Mouse (Mus musculus): Measurements from ENCODE around the gene Mrps22. TPM values are rescaled to one million over a fixed set of nuclear protein-coding genes. Genes with fewer than 3 reads are reported as not detected.

The Mrps22 gene
- 54.1 and 63.3 TPM in 2 replicates for total RNA-seq (2014; rRNA removed; ENCODE audit: low replicate concordance)
- 46.7 and 48.6 TPM in 2 replicates for polyA plus RNA-seq (2015; fragmentation: Nextera tagmentation; extraction: Ambion mirVana)

- Histone ChIP-seq H3K27ac (ENCODE audit: low read depth) (peak within 1 kb of the TSS; percentile 36; the same call in 1 of the 2 replicates), H3K36me3 (replicated peaks; ENCODE audit: control insufficient read depth, insufficient read depth, low read length) (peaks cover 18% of the 10 kb centered on the region), H3K4me2 (ENCODE audit: low read depth, low read length) (peak within 1 kb of the TSS; percentile 89), H3K9ac (replicated peaks; ENCODE audit: low read depth, low read length) (peak within 1 kb of the TSS; percentile 71), H3K4me3 (ENCODE audit: low read depth, low read length) (peak within 1 kb of the TSS; percentile 81), H3K27me3 (ENCODE audit: control insufficient read depth, insufficient read depth, low read length) (no peaks in the 10 kb centered on the region), H3K9me3 (replicated peaks; ENCODE audit: control insufficient read depth, low read length) (no peaks in the 10 kb centered on the region), H3K4me1 (ENCODE audit: control insufficient read depth, insufficient read depth) (peaks cover 11% of the 10 kb centered on the region)
- TF ChIP-seq CTCF (IDR thresholded peaks at IDR 0.05; ENCODE audit: low read depth) (no peak), EP300 (IDR thresholded peaks at IDR 0.05; ENCODE audit: low read depth) (no peak)
- 1% methylated on average over 44 of the region's 44 CpGs for WGBS
- peak; percentile 86 for DNase-seq (ENCODE audit: low spot score)
- ATAC-seq (ENCODE audit: insufficient read depth, low read depth): peak; percentile 89
These were observed at the start of gene Mrps22 for GRCm38 (mm10) chr9:98601156-98601836. Gene Mrps22 (minus strand): TSS chr9:98601660.

- no peak overlapping the region for H3K4me2 ChIP-seq (ENCODE audit: low read depth, low read length)
- H3K4me1 ChIP-seq (ENCODE audit: control insufficient read depth, insufficient read depth): no peaks in the 10 kb centered on the region
- H3K9ac ChIP-seq (replicated peaks; ENCODE audit: low read depth, low read length): no peak overlapping the region
- ATAC-seq (ENCODE audit: insufficient read depth, low read depth): no peak
- H3K36me3 ChIP-seq (replicated peaks; ENCODE audit: control insufficient read depth, insufficient read depth, low read length): no peaks in the 10 kb centered on the region
- 68% methylated on average over 8 of the region's 8 CpGs for WGBS
- H3K27me3 ChIP-seq (ENCODE audit: control insufficient read depth, insufficient read depth, low read length): no peaks in the 10 kb centered on the region
- TF ChIP-seq EP300 (IDR thresholded peaks at IDR 0.05; ENCODE audit: low read depth): no peak
- TF ChIP-seq CTCF (IDR thresholded peaks at IDR 0.05; ENCODE audit: low read depth): no peak
- H3K9me3 ChIP-seq (replicated peaks; ENCODE audit: control insufficient read depth, low read length): no peaks in the 10 kb centered on the region
- no peak overlapping the region for H3K27ac ChIP-seq (ENCODE audit: low read depth)
- DNase-seq (ENCODE audit: low spot score): no peak
- no peak overlapping the region for H3K4me3 ChIP-seq (ENCODE audit: low read depth, low read length)
These were observed 49.1 kb upstream of the Mrps22 start for GRCm38 (mm10) chr9:98650547-98650946.

GRCm38 (mm10) chr9:98647418-98647817, 46.0 kb upstream of the Mrps22 start:
- H3K27ac ChIP-seq (ENCODE audit: low read depth): no peak overlapping the region
- H3K4me1 ChIP-seq (ENCODE audit: control insufficient read depth, insufficient read depth): no peaks in the 10 kb centered on the region
- no peak overlapping the region for H3K4me2 ChIP-seq (ENCODE audit: low read depth, low read length)
- H3K4me3 ChIP-seq (ENCODE audit: low read depth, low read length): no peak overlapping the region
- H3K9ac ChIP-seq (replicated peaks; ENCODE audit: low read depth, low read length): no peak overlapping the region
- no peaks in the 10 kb centered on the region for H3K9me3 ChIP-seq (replicated peaks; ENCODE audit: control insufficient read depth, low read length)
- DNase-seq (ENCODE audit: low spot score) (no peak), ATAC-seq (ENCODE audit: insufficient read depth, low read depth) (no peak)
- 83% methylated on average over 12 of the region's 12 CpGs for WGBS
- TF ChIP-seq CTCF (IDR thresholded peaks at IDR 0.05; ENCODE audit: low read depth): no peak
- TF ChIP-seq EP300 (IDR thresholded peaks at IDR 0.05; ENCODE audit: low read depth): no peak
- 0 out of 2 replicates have a peak, but pooled peaks cover 5% of the 10 kb centered on the region for H3K27me3 ChIP-seq (ENCODE audit: control insufficient read depth, insufficient read depth, low read length)
- no peaks in the 10 kb centered on the region for H3K36me3 ChIP-seq (replicated peaks; ENCODE audit: control insufficient read depth, insufficient read depth, low read length)

- H3K9me3 ChIP-seq (replicated peaks; ENCODE audit: control insufficient read depth, low read length): no peaks in the 10 kb centered on the region
- H3K27ac ChIP-seq (ENCODE audit: low read depth): no peak overlapping the region
- WGBS: 20% methylated on average over 4 of the region's 4 CpGs
- 0 out of 2 replicates have a peak, but pooled peaks cover 5% of the 10 kb centered on the region for H3K27me3 ChIP-seq (ENCODE audit: control insufficient read depth, insufficient read depth, low read length)
- no peak overlapping the region for H3K4me2 ChIP-seq (ENCODE audit: low read depth, low read length)
- no peaks in the 10 kb centered on the region for H3K36me3 ChIP-seq (replicated peaks; ENCODE audit: control insufficient read depth, insufficient read depth, low read length)
- no peaks in the 10 kb centered on the region for H3K4me1 ChIP-seq (ENCODE audit: control insufficient read depth, insufficient read depth)
- H3K9ac ChIP-seq (replicated peaks; ENCODE audit: low read depth, low read length): no peak overlapping the region
- H3K4me3 ChIP-seq (ENCODE audit: low read depth, low read length): no peak overlapping the region
- TF ChIP-seq EP300 (IDR thresholded peaks at IDR 0.05; ENCODE audit: low read depth) (no peak), CTCF (IDR thresholded peaks at IDR 0.05; ENCODE audit: low read depth) (peak; percentile 87)
- peak; percentile 61 for DNase-seq (ENCODE audit: low spot score)
- peak; percentile 73; the same call in 1 of the 2 replicates for ATAC-seq (ENCODE audit: insufficient read depth, low read depth)
These were observed 44.3 kb upstream of the Mrps22 start for GRCm38 (mm10) chr9:98645750-98646149.

- Histone ChIP-seq H3K27ac (ENCODE audit: low read depth) (no peak overlapping the region), H3K4me1 (ENCODE audit: control insufficient read depth, insufficient read depth) (no peaks in the 10 kb centered on the region), H3K27me3 (ENCODE audit: control insufficient read depth, insufficient read depth, low read length) (0 out of 2 replicates have a peak, but pooled peaks cover 8% of the 10 kb centered on the region), H3K4me2 (ENCODE audit: low read depth, low read length) (no peak overlapping the region), H3K4me3 (ENCODE audit: low read depth, low read length) (no peak overlapping the region), H3K9me3 (replicated peaks; ENCODE audit: control insufficient read depth, low read length) (no peaks in the 10 kb centered on the region), H3K36me3 (replicated peaks; ENCODE audit: control insufficient read depth, insufficient read depth, low read length) (no peaks in the 10 kb centered on the region), H3K9ac (replicated peaks; ENCODE audit: low read depth, low read length) (no peak overlapping the region)
- TF ChIP-seq EP300 (IDR thresholded peaks at IDR 0.05; ENCODE audit: low read depth) (no peak), CTCF (IDR thresholded peaks at IDR 0.05; ENCODE audit: low read depth) (no peak)
- WGBS: 46% methylated on average over 6 of the region's 6 CpGs
- ATAC-seq (ENCODE audit: insufficient read depth, low read depth): no peak
- DNase-seq (ENCODE audit: low spot score): no peak
These were observed 40.7 kb upstream of the Mrps22 start for GRCm38 (mm10) chr9:98642126-98642525.

Measured in heart, postnatal 0 days (tissue).